Mouse (Mus musculus) kidney, postnatal 4 days (tissue): Measurements from ENCODE around the gene Tfec.

Experiments used
- DNase-seq, 2 experiments: peaks; one replicate each; pipeline ENCODE4 v3.0.0; 2021; ENCODE audit warnings: mixed read lengths in 2 of 2

Tfec gene

GRCm38 (mm10) chr6:16785166-16785565, 113.1 kb downstream of the Tfec start:
- no peak for DNase-seq
